22 mouse cellular contexts compared by ENCODE assay signal in genomic region chr5:52027478-52027877, GRCm38 (mm10).
DNase-seq lines count a peak whose midpoint lies in the region; ATAC-seq and TF ChIP-seq lines count a peak whose summit lies in the region.
"Had no signal": no experiment of that assay in that cellular context is flagged by ENCODE, and none has a peak within 500 bp of the region (broad histone marks: within the 10 kb centered on the region; RNA-seq: fewer than 3 reads in every experiment).

No protein-coding gene starts in this region.

- H3K9me3 ChIP-seq in MEL (replicated peaks; ENCODE audit: insufficient read depth, low read length), result no peaks in the 10 kb centered on the region

- H3K4me1 ChIP-seq in MEL (ENCODE audit: control insufficient read depth in 1 of 2, insufficient read depth in 2 of 2, low read length in 2 of 2), result peaks cover 0 to 12% of the 10 kb centered on the region in 2 experiments; a peak in 2 of 4 replicates

- no peak for TF ChIP-seq POLR2A in MEL (IDR thresholded peaks at IDR 0.05; ENCODE audit: control insufficient read depth in 1 of 2, insufficient read depth in 1 of 2, low read depth in 1 of 2, low read length in 2 of 2, poor library complexity in 1 of 2)

- peaks cover 0 to 13% of the 10 kb centered on the region in 2 experiments; a peak in 2 of 4 replicates for H3K36me3 ChIP-seq in MEL (ENCODE audit: control insufficient read depth in 1 of 2, insufficient read depth in 2 of 2, low read length in 2 of 2)
- H3K36me3 ChIP-seq: G1E had no signal

- TF ChIP-seq EP300 in MEL (IDR thresholded peaks at IDR 0.05; ENCODE audit: low read depth in 1 of 2, low read length in 2 of 2), result no peak

- 0 out of 2 replicates have a peak, but pooled peaks have one; percentile 7 for ATAC-seq in megakaryocyte progenitor cell, adult 5-6 weeks (replicated peaks; ENCODE audit: poor library complexity)
- peak; percentile 34; the same call in 1 of the 2 replicates for ATAC-seq in megakaryocyte-erythroid progenitor cell, adult 5-6 weeks (replicated peaks; ENCODE audit: low FRiP score, low TSS enrichment, poor library complexity, severe bottlenecking)
- no peak for ATAC-seq in CD4-positive, CD25-positive, alpha-beta regulatory T cell, adult 4 months
- ATAC-seq: activated CD4-positive, CD25-positive, alpha-beta regulatory T cell, adult 4 months; Patski had no signal

- TF ChIP-seq RAD21 in MEL (IDR thresholded peaks at IDR 0.05; ENCODE audit: low read depth, low read length), result no peak

- no peaks in the 10 kb centered on the region for H3K79me2 ChIP-seq in MEL (ENCODE audit: control insufficient read depth, insufficient read depth, low read length, poor library complexity)

- DNase-seq in MEL (ENCODE audit: low read depth, low spot score), result no peak
- DNase-seq in urinary bladder, postnatal 10 days (ENCODE audit: low spot score), result no peak
- no peak for DNase-seq in B cell, adult 2 months
- DNase-seq: adrenal gland, adult 2 months; adrenal gland, adult 8-10 months; adrenal gland, postnatal 10 days; adrenal gland, postnatal 14 days; adrenal gland, postnatal 25 days; adrenal gland, postnatal 36 days; cerebellum, adult 11 months; cerebellum, adult 11-12 months; cerebellum, adult 18-20 months; cerebellum, adult 2 months; cerebellum, adult 8-10 months; cerebellum, adult 9-10 months had no signal

- no peak overlapping the region for H3K9ac ChIP-seq in MEL (ENCODE audit: control insufficient read depth, low read depth, low read length, poor library complexity, severe bottlenecking)

- TF ChIP-seq CTCF in MEL (IDR thresholded peaks at IDR 0.05 in 2 of 3, conservative IDR thresholded peaks at IDR 0.05 in 1 of 3; ENCODE audit: control insufficient read depth in 1 of 3, insufficient read depth in 1 of 3, low read depth in 2 of 3, low read length in 3 of 3, poor library complexity in 1 of 3, severe bottlenecking in 1 of 3), result no peak

- H3K4me3 ChIP-seq in MEL (ENCODE audit: control insufficient read depth in 1 of 2, insufficient read depth in 1 of 2, low read depth in 2 of 2, low read length in 2 of 2), result no peak overlapping the region

- no peaks in the 10 kb centered on the region for H3K27me3 ChIP-seq in MEL (ENCODE audit: control insufficient read depth in 1 of 2, insufficient read depth in 2 of 2, low read length in 2 of 2)
- H3K27me3 ChIP-seq: CH12.LX, Patski had no signal

- H3K27ac ChIP-seq in MEL (ENCODE audit: control insufficient read depth, low read depth, low read length), result no peak overlapping the region

TF ChIP-seq in MEL, 35 proteins besides CTCF, POLR2A, EP300 and RAD21:
- TF ChIP-seq E2F4 (IDR thresholded peaks at IDR 0.05; ENCODE audit: borderline replicate concordance, low read depth, low read length) (no peak), RCOR1 (IDR thresholded peaks at IDR 0.05; ENCODE audit: low read depth, low read length) (peak; percentile 94), MAFK (IDR thresholded peaks at IDR 0.05; ENCODE audit: borderline replicate concordance, low read depth, low read length) (no peak), GABPA (IDR thresholded peaks at IDR 0.05; ENCODE audit: low read depth, low read length) (no peak), CHD2 (IDR thresholded peaks at IDR 0.05; ENCODE audit: low read length) (no peak), UBTF (IDR thresholded peaks at IDR 0.05; ENCODE audit: borderline replicate concordance, insufficient read depth, low read depth, low read length) (no peak), ZNF384 (IDR thresholded peaks at IDR 0.05; ENCODE audit: low read depth, low read length) (no peak), TCF12 (IDR thresholded peaks at IDR 0.05; ENCODE audit: low read depth, low read length) (no peak)
